Mouse (Mus musculus): Measurements from ENCODE around the gene Wdr34.

DNA sequence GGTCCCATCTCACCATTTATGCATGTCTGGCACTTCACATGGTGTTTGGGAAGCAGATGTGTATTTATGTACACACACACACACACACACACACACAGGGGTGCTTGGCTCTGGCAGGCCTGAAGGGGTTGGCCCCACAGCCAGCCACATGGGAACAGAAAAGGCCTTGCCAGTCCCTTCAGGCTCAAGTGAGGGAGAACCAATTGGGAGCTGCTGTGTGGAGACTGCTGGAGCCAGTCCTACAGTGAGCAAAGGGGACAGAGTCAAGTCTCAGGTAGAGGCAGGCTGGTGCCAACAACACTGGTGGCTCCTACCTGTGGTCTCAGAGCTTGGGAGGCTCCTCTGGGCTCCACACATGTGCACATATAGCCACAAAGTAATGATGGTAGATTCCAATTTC lies 9.0 kb downstream of the Wdr34 start:
- TF ChIP-seq CTCF (IDR thresholded peaks at IDR 0.05; ENCODE audit: low read depth, low read length) (no peak), POLR2A (IDR thresholded peaks at IDR 0.05; ENCODE audit: borderline replicate concordance, low read depth, low read length) (no peak)
